Mouse (Mus musculus) MEL (cell line): ENCODE measurements at regions not wholly inside any gene's neighbourhood (a gene's known extent, or its start where the extent isn't known, plus 50 kb on each side); places are given as distances from the start of the nearest gene placed in this dataset.

ENCODE experiments used
- CTCF ChIP-seq, 3 experiments: IDR thresholded peaks in 2 of 3; conservative IDR thresholded peaks in 1 of 3; 2 replicates each; pipeline ENCODE4 v1.5.1; 2011 to 2012; ENCODE audit warnings: low read length in 3 of 3, low read depth in 2 of 3, mild to moderate bottlenecking in 2 of 3, improper control_type of control experiment in 1 of 3, inconsistent platforms in 1 of 3, mixed read lengths in 1 of 3, moderate library complexity in 1 of 3; ENCODE audit not compliant: control insufficient read depth in 1 of 3, insufficient read depth in 1 of 3, poor library complexity in 1 of 3, severe bottlenecking in 1 of 3
- E2F4 ChIP-seq: IDR thresholded peaks from 2 replicates; pipeline ENCODE4 v1.6.1; 2011; ENCODE audit warnings: low read depth, low read length, improper control_type of control experiment, borderline replicate concordance
- EP300 ChIP-seq, 2 experiments: IDR thresholded peaks; 2 replicates each; pipeline ENCODE4 v1.6.1; 2011; ENCODE audit warnings: improper control_type of control experiment in 2 of 2, low read length in 2 of 2, low read depth in 1 of 2, mild to moderate bottlenecking in 1 of 2
- JUND ChIP-seq: IDR thresholded peaks from 2 replicates; pipeline ENCODE4 v1.6.1; 2011; ENCODE audit warnings: low read depth, mild to moderate bottlenecking, improper control_type of control experiment, low read length
- MAFK ChIP-seq: IDR thresholded peaks from 2 replicates; pipeline ENCODE4 v1.6.1; 2011; ENCODE audit warnings: low read depth, mild to moderate bottlenecking, low read length, improper control_type of control experiment, borderline replicate concordance
- POLR2A ChIP-seq, 2 experiments: IDR thresholded peaks; 2 replicates each; pipeline ENCODE4 v1.6.1; 2011 to 2012; ENCODE audit warnings: low read length in 2 of 2, mild to moderate bottlenecking in 2 of 2, control low read depth in 1 of 2, improper control_type of control experiment in 1 of 2, low read depth in 1 of 2, moderate library complexity in 1 of 2; ENCODE audit not compliant: control insufficient read depth in 1 of 2, insufficient read depth in 1 of 2, poor library complexity in 1 of 2
- POLR2AphosphoS5 ChIP-seq: IDR thresholded peaks from 2 replicates; pipeline ENCODE4 v1.6.1; 2012; ENCODE audit warnings: low read depth, borderline replicate concordance, mild to moderate bottlenecking, inconsistent platforms, low read length, moderate library complexity, mixed read lengths
- TAL1 ChIP-seq: IDR thresholded peaks from 2 replicates; pipeline ENCODE4 v1.6.1; 2012; ENCODE audit warnings: mild to moderate bottlenecking, inconsistent platforms, low read length, moderate library complexity, mixed read lengths
- TBP ChIP-seq: IDR thresholded peaks from 2 replicates; pipeline ENCODE4 v1.8.0; 2011; ENCODE audit warnings: low read depth, low read length, improper control_type of control experiment
- TCF12 ChIP-seq: IDR thresholded peaks from 2 replicates; pipeline ENCODE4 v1.6.1; 2014; ENCODE audit warnings: low read depth, mild to moderate bottlenecking, inconsistent platforms, low read length, improper control_type of control experiment, moderate library complexity
- ZMIZ1 ChIP-seq: IDR thresholded peaks from 2 replicates; pipeline ENCODE4 v1.6.1; 2012; ENCODE audit warnings: low read depth, mild to moderate bottlenecking, inconsistent platforms, low read length, improper control_type of control experiment, moderate library complexity

DNA sequence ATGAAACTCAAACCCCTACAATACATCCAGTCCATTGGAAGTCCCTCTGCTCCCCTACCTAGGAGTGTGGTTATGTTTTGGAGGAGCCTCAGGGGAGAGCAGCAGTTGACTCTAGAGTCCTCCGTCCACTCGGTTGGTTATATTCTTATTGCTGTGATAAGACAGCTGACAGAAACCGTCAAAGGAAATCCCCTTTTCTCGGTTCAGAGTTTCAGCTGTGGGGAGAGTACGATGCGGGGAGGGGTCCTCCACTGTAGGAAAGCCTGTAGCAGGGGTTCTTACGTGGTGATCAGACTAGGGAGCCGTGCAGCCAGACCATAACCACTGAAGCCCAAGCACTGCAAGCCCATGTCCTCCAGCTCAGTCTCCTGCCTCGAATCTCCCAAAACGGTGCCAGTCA lies 137.5 kb downstream of the Ptpn20 start:
- TF ChIP-seq MAFK, result no peak
- TF ChIP-seq EP300 (IDR thresholded peaks at IDR 0.05; ENCODE audit: low read depth in 1 of 2, low read length in 2 of 2), result no peak
- TF ChIP-seq E2F4, result no peak
- TF ChIP-seq POLR2A (IDR thresholded peaks at IDR 0.05; ENCODE audit: control insufficient read depth in 1 of 2, insufficient read depth in 1 of 2, low read depth in 1 of 2, low read length in 2 of 2, poor library complexity in 1 of 2), result no peak
- no peak for TF ChIP-seq TAL1
- TF ChIP-seq CTCF (IDR thresholded peaks at IDR 0.05 in 2 of 3, conservative IDR thresholded peaks at IDR 0.05 in 1 of 3; ENCODE audit: control insufficient read depth in 1 of 3, insufficient read depth in 1 of 3, low read depth in 2 of 3, low read length in 3 of 3, poor library complexity in 1 of 3, severe bottlenecking in 1 of 3), result no peak
- no peak for TF ChIP-seq ZMIZ1
- no peak for TF ChIP-seq TBP
- no peak for TF ChIP-seq JUND
- TF ChIP-seq POLR2AphosphoS5, result no peak
- TF ChIP-seq TCF12, result no peak
